Mouse (Mus musculus): ENCODE data around the gene Kif22. TPM values are rescaled to one million over a fixed set of nuclear protein-coding genes. Genes with fewer than 3 reads are reported as not detected.

Gene Kif22
- 99.9 and 158 TPM in 2 replicates for polyA plus RNA-seq (2012; rRNA removed)

DNA sequence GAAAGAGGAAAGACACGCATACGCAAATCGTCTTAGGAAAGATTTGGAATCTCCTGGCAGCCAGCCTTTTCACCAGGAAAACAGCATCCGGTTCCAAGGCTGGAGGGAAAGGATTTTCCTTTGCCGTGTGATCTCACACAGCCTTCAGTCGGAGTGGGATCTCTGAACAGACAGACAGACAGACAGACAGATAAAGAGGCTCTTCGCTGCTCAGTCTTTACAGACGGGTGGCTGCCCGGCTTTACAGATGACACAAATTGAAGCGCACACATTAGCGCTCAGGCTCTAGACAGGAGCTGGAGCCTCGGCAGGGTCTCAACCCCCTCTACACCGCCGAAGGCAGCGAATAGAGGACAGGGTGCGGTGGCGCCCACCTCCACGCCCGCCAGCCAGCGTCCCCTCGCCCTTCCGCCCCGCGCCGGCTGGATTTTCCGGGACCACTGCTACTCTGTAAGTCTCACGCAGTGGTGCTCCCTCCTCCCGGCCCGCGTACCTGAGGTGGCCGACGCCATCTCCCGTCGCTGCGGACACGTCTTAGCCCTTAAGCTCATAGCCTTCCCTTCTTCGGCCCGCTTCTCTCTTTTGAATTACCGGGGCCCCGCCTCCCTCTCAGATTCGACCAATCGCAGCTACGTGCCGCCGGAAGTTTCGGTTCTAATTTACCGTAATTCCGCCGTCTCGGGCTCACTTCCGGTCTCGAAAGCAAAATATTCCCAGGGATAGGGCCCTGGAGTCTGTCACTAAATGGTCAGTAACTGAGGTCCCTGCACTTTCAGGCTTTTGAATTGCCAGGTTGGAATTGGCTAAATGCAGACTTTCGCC, at the start of gene Kif22:
Kif22 (minus strand) TSS at position 621 of the 822 bp plus-strand sequence.

GRCm38 (mm10) chr7:127091114-127091896, 49.0 kb upstream of the Kif22 start, which contains the start of gene AI467606:
Gene AI467606 (plus strand): TSS chr7:127091359.

DNA sequence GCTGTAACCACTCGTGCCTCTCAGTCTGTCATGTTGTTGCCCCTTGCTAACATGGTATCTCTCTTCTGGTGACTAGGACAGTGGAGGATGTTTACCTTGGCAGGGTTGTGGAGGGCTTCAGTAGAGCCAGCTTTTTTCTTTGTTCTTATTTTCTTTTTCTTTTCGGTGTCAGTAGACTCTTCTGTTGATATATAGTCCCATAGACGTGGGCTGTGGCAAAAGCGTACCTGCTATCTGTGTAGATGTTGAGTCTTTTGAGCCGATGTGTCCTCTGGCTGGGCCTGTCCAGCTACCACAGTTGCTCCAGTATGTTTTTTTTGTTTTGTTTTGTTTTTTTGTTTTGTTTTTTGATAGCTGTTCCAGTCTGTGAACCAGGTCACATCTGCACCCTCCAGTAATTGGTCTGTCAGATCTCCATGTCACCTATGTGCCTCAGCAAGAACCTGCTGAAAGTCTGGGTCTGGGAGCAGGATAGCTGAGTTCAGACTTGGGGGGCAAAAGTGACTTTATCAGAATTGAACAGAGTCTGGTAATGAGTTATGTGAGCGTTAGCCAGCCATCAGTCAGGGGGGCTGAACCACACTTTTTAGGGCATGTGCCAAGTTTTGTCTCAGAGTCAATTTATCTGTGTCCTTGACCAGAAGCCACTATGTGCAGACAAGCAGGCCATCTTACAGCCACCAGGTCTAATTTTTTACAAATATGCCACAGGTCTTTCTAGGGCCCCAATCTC, 45.2 kb upstream of the Kif22 start, which contains the start of gene Zg16:
Zg16 (minus strand) TSS at position 51 of the 733 bp plus-strand sequence.

GRCm38 (mm10) chr7:127026984-127027726, 15.1 kb downstream of the Kif22 start, which contains the start of gene Maz:
Gene Maz (minus strand): TSS chr7:127027037.

GRCm38 (mm10) chr7:127020901-127021562, 21.2 kb downstream of the Kif22 start, which contains the start of the genes Gm42742 and Prrt2:
Gene Gm42742 (minus strand): TSS chr7:127021097.
Gene Prrt2 (minus strand): TSS chr7:127021211.

DNA sequence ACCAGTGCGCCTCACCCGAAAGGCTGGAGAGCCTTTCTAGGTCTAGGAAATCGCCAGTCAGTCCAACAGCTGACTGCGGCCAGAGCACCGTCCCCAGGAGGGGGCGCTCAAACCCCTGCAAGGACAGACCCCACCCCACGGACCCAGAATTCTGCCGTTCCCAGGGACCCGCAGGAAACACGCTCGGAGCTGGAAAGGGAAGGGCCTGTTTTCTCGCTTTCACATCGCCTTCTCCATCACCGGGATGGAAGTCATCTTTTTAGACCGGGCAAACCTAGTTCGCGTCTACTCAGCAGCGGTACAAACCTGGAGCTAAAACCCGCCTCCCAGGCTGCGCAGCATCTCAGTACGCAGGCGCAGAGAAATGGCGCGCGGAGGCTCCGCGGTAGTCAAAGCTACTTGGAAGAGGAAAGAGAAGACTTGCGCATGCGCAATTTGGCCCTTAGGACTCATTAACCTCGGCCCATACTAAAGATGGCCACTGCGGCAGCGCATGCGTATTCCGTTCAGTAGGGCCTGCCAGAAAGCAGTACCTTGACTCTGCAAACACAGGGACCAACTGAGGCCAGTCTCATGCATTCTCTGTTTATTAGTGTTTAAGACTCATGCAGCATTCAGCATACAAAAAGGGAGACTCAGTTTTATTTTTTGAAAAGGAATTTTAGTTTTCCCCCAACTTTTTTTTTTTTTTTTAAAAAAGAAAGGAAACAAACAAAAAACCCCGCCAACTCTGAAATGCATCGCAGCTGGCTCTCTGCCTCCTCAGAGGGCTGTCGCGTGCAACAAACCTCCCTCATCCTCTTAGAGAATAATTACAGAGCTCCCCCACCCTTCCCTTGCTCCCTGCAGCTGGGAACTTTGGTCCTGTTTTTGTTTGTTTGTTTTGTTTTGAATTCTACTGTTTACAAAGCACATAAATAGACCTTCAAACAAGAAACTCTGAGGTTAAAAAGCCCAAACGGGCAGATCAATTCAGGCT, 25.0 kb downstream of the Kif22 start, which contains the start of gene Pagr1a:
Pagr1a (minus strand) TSS at position 382 of the 979 bp plus-strand sequence.

DNA sequence TGATC, 26.0 kb downstream of the Kif22 start, which contains the start of gene Pagr1b:
Pagr1b (minus strand) TSS at position 4 of the 5 bp plus-strand sequence.

DNA sequence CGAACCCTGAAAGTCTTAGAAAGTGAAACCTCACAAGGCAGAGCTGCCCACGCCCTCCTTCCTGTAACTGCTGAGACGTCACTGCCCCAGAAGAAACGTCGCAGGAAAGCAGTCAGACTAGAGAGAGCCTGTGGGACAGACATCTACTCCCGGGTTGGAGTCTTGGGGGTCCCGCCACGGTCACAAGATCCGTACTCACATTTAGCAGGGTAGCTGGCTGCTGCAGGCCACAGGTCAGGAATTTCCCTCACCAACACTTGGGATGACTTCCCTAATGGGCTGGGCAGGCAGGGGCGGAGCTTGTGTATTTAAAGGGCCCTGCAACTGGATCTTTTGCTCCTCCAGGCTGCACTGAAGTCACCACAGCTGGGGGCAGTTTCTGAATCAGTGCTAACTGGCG, 28.0 kb downstream of the Kif22 start, which contains the start of gene Mvp:
Mvp (minus strand) TSS at position 302 of the 400 bp plus-strand sequence.

Other genes with a start within 250 kb of the Kif22 start
- 268 and 290 TPM in 2 replicates for gene Ppp4c, start 250.0 kb downstream of the Kif22 start, polyA plus RNA-seq (2012; rRNA removed)
- 23.7 and 32.0 TPM in 2 replicates for gene Fam57b, start 244.8 kb downstream of the Kif22 start, polyA plus RNA-seq (2012; rRNA removed)
- not detected in 2 replicates for gene 4930451I11Rik, start 210.8 kb downstream of the Kif22 start, polyA plus RNA-seq (2012; rRNA removed)
- gene Doc2a, start 195.1 kb downstream of the Kif22 start, polyA plus RNA-seq (2012; rRNA removed), result 4.1 and 5.6 TPM in 2 replicates
- 186 and 304 TPM in 2 replicates for gene Hirip3, start 180.5 kb downstream of the Kif22 start, polyA plus RNA-seq (2012; rRNA removed)
- 63.3 and 64.6 TPM in 2 replicates for gene Ino80e, start 180.1 kb downstream of the Kif22 start, polyA plus RNA-seq (2012; rRNA removed)
- 102 and 154 TPM in 2 replicates for gene Taok2, start 157.8 kb downstream of the Kif22 start, polyA plus RNA-seq (2012; rRNA removed)
- 23.2 and 23.4 TPM in 2 replicates for gene Tmem219, start 119.6 kb downstream of the Kif22 start, polyA plus RNA-seq (2012; rRNA removed)
- 26.0 and 28.2 TPM in 2 replicates for gene Kctd13, start 113.6 kb downstream of the Kif22 start, polyA plus RNA-seq (2012; rRNA removed)
- gene Asphd1, start 92.9 kb downstream of the Kif22 start, polyA plus RNA-seq (2012; rRNA removed), result 2.8 and 7.1 TPM in 2 replicates
- 14.5 and 15.0 TPM in 2 replicates for gene Sez6l2, start 91.9 kb downstream of the Kif22 start, polyA plus RNA-seq (2012; rRNA removed)
- gene Cdipt, start 66.6 kb downstream of the Kif22 start, polyA plus RNA-seq (2012; rRNA removed), result 72.5 and 93.7 TPM in 2 replicates
- gene Cdiptos, start 66.4 kb downstream of the Kif22 start, polyA plus RNA-seq (2012; rRNA removed), result 0.78 and 0.83 TPM in 2 replicates
- gene Mvp, start 27.9 kb downstream of the Kif22 start, polyA plus RNA-seq (2012; rRNA removed), result 4.1 and 6.1 TPM in 2 replicates
- 0.20 and 0.56 TPM in 2 replicates for gene Pagr1b, start 26.0 kb downstream of the Kif22 start, polyA plus RNA-seq (2012; rRNA removed)
- gene Pagr1a, start 25.1 kb downstream of the Kif22 start, polyA plus RNA-seq (2012; rRNA removed), result 5.7 and 15.9 TPM in 2 replicates
- gene Gm42742, start 21.4 kb downstream of the Kif22 start, polyA plus RNA-seq (2012; rRNA removed), result 97.7 and 244 TPM in 2 replicates
- gene Prrt2, start 21.3 kb downstream of the Kif22 start, polyA plus RNA-seq (2012; rRNA removed), result 4.3 and 19.0 TPM in 2 replicates
- 298 and 328 TPM in 2 replicates for gene Maz, start 15.4 kb downstream of the Kif22 start, polyA plus RNA-seq (2012; rRNA removed)
- 0.22 TPM in 1 of 2 replicates, not detected in the other for gene Zg16, start 44.9 kb upstream of the Kif22 start, polyA plus RNA-seq (2012; rRNA removed)
- gene AI467606, start 48.9 kb upstream of the Kif22 start, polyA plus RNA-seq (2012; rRNA removed), result 1.0 and 1.3 TPM in 2 replicates
- 4.3 and 7.2 TPM in 2 replicates for gene Qprt, start 79.8 kb upstream of the Kif22 start, polyA plus RNA-seq (2012; rRNA removed)
- gene Spn, start 95.4 kb upstream of the Kif22 start, polyA plus RNA-seq (2012; rRNA removed), result 0.93 and 1.4 TPM in 2 replicates
- gene Cd2bp2, start 153.6 kb upstream of the Kif22 start, polyA plus RNA-seq (2012; rRNA removed), result 152 and 184 TPM in 2 replicates
- gene Tbc1d10b, start 166.0 kb upstream of the Kif22 start, polyA plus RNA-seq (2012; rRNA removed), result 50.6 and 52.5 TPM in 2 replicates
- 12.1 and 97.1 TPM in 2 replicates for gene Mylpf, start 166.4 kb upstream of the Kif22 start, polyA plus RNA-seq (2012; rRNA removed)
- gene Zfp553, start 190.6 kb upstream of the Kif22 start, polyA plus RNA-seq (2012; rRNA removed), result 33.8 and 38.9 TPM in 2 replicates
- gene Sept1, start 190.7 kb upstream of the Kif22 start, polyA plus RNA-seq (2012; rRNA removed), result 35.5 and 61.6 TPM in 2 replicates
- 66.0 and 76.1 TPM in 2 replicates for gene Zfp771, start 201.8 kb upstream of the Kif22 start, polyA plus RNA-seq (2012; rRNA removed)
- gene Dctpp1, start 218.2 kb upstream of the Kif22 start, polyA plus RNA-seq (2012; rRNA removed), result 125 and 147 TPM in 2 replicates
- gene Sephs2, start 231.6 kb upstream of the Kif22 start, polyA plus RNA-seq (2012; rRNA removed), result 31.3 and 38.0 TPM in 2 replicates

Data from central nervous system, embryonic 11.5 days (tissue).